Mouse (Mus musculus) gastrocnemius, postnatal 25 days (tissue): ENCODE measurements around the gene Bsdc1. TPM values are rescaled to one million over a fixed set of nuclear protein-coding genes. Genes with fewer than 3 reads are reported as not detected.

Experiments
- DNase-seq: peaks from one replicate; pipeline ENCODE4 v3.0.0; 2022
- total RNA-seq, 2 experiments: library from RNA; stranded (reverse); gene quantifications; 1 replicate in 1 of 2; 2 replicates in 1 of 2; pipeline ENCODE4 v1.2.3; 2021

The Bsdc1 gene
- total RNA-seq, 2 experiments from 2014 or later: 25.6 to 26.9 TPM

- DNase-seq: no peak
These were observed 18.5 kb downstream of the Bsdc1 start for GRCm38 (mm10) chr4:129479863-129480262.

- DNase-seq: no peak
These were observed 19.7 kb downstream of the Bsdc1 start for GRCm38 (mm10) chr4:129481090-129481489.

- DNase-seq: no peak
These were observed 29.8 kb downstream of the Bsdc1 start, which contains the start of the genes Tssk3 and Fam229a for GRCm38 (mm10) chr4:129490972-129491880. Tssk3 (minus strand) TSS chr4:129491022. Fam229a (plus strand) TSS chr4:129491190.

GRCm38 (mm10) chr4:129494681-129495080, 33.3 kb downstream of the Bsdc1 start:
- DNase-seq: no peak

GRCm38 (mm10) chr4:129495672-129496562, 34.5 kb downstream of the Bsdc1 start:
- no peak for DNase-seq

GRCm38 (mm10) chr4:129496631-129497030, 35.2 kb downstream of the Bsdc1 start:
- no peak for DNase-seq

GRCm38 (mm10) chr4:129498941-129499340, 37.6 kb downstream of the Bsdc1 start:
- no peak for DNase-seq

- DNase-seq: no peak
These were observed 38.6 kb downstream of the Bsdc1 start for GRCm38 (mm10) chr4:129500017-129500416.

GRCm38 (mm10) chr4:129500607-129501566, 39.5 kb downstream of the Bsdc1 start:
- peak; percentile 90 for DNase-seq

GRCm38 (mm10) chr4:129502327-129502888, 41.0 kb downstream of the Bsdc1 start:
- no peak for DNase-seq

GRCm38 (mm10) chr4:129502901-129503444, 41.6 kb downstream of the Bsdc1 start:
- no peak for DNase-seq

GRCm38 (mm10) chr4:129505511-129505910, 44.1 kb downstream of the Bsdc1 start:
- DNase-seq: no peak

GRCm38 (mm10) chr4:129507434-129508236, 46.3 kb downstream of the Bsdc1 start:
- DNase-seq: no peak

GRCm38 (mm10) chr4:129508237-129508515, 46.8 kb downstream of the Bsdc1 start:
- no peak for DNase-seq

- DNase-seq: no peak
These were observed 47.6 kb downstream of the Bsdc1 start for GRCm38 (mm10) chr4:129508834-129509600.

- no peak for DNase-seq
These were observed 48.3 kb downstream of the Bsdc1 start for GRCm38 (mm10) chr4:129509650-129510049.

- no peak for DNase-seq
These were observed 49.5 kb downstream of the Bsdc1 start for GRCm38 (mm10) chr4:129510723-129511412.

GRCm38 (mm10) chr4:129511413-129512096, 50.2 kb downstream of the Bsdc1 start:
- DNase-seq: no peak
